Mouse (Mus musculus) forebrain, embryonic 16.5 days (tissue): Measurements from ENCODE around the gene Sirt7. TPM values are rescaled to one million over a fixed set of nuclear protein-coding genes. Genes with fewer than 3 reads are reported as not detected.

ENCODE experiments used
- microRNA-seq: library from miRNA; unstranded; fragments of <30 nt; microRNA quantifications from one replicate; pipeline ENCODE4, GENCODE M21; 2017
- polyA plus RNA-seq: library from polyadenylated mRNA; unstranded; fragments of >200 nt; fragmentation: Nextera tagmentation; extraction: Ambion mirVana; gene quantifications from 2 replicates; pipeline ENCODE4 v1.2.1, GENCODE M21; 2015

The Sirt7 gene
- polyA plus RNA-seq, 1 experiment from 2014 or later, result 50.2 TPM

Small RNAs within 50 kb of the gene (microRNA-seq; reads per million reads assigned to microRNA genes)
- 0.83 reads per million for gene Mir6936

Other genes starting within 250 kb of the Sirt7 start
- gene Faap100, start 246.5 kb downstream of the Sirt7 start, polyA plus RNA-seq, result 72.7 and 95.3 TPM in 2 replicates
- gene Nploc4, start 187.5 kb downstream of the Sirt7 start, polyA plus RNA-seq, result 32.0 and 32.1 TPM in 2 replicates
- not detected in 2 replicates for gene Tspan10, start 182.6 kb downstream of the Sirt7 start, polyA plus RNA-seq
- 0.32 TPM in 1 of 2 replicates, not detected in the other for gene Pde6g, start 171.7 kb downstream of the Sirt7 start, polyA plus RNA-seq
- gene Oxld1, start 167.2 kb downstream of the Sirt7 start, polyA plus RNA-seq, result 9.7 and 9.9 TPM in 2 replicates
- gene Ccdc137, start 167.1 kb downstream of the Sirt7 start, polyA plus RNA-seq, result 26.2 and 31.2 TPM in 2 replicates
- gene Arl16, start 157.6 kb downstream of the Sirt7 start, polyA plus RNA-seq, result 45.5 and 56.4 TPM in 2 replicates
- 107 and 119 TPM in 2 replicates for gene Mrpl12, start 140.6 kb downstream of the Sirt7 start, polyA plus RNA-seq
- gene Slc25a10, start 133.4 kb downstream of the Sirt7 start, polyA plus RNA-seq, result 26.5 and 29.5 TPM in 2 replicates
- 0.43 TPM in 1 of 2 replicates, not detected in the other for gene Gcgr, start 94.5 kb downstream of the Sirt7 start, polyA plus RNA-seq
- gene Mcrip1, start 75.5 kb downstream of the Sirt7 start, polyA plus RNA-seq, result 222 and 241 TPM in 2 replicates
- not detected in 2 replicates for gene Ppp1r27, start 74.1 kb downstream of the Sirt7 start, polyA plus RNA-seq
- gene P4hb, start 52.0 kb downstream of the Sirt7 start, polyA plus RNA-seq, result 238 and 265 TPM in 2 replicates
- 477 and 485 TPM in 2 replicates for gene Arhgdia, start 43.6 kb downstream of the Sirt7 start, polyA plus RNA-seq
- 287 and 320 TPM in 2 replicates for gene Alyref, start 26.9 kb downstream of the Sirt7 start, polyA plus RNA-seq
- gene Anapc11, start 26.8 kb downstream of the Sirt7 start, polyA plus RNA-seq, result 178 and 192 TPM in 2 replicates
- not detected in 2 replicates for gene Npb, start 16.8 kb downstream of the Sirt7 start, polyA plus RNA-seq
- 175 and 234 TPM in 2 replicates for gene Pcyt2, start 7.3 kb downstream of the Sirt7 start, polyA plus RNA-seq
- gene Mafg, start 8.4 kb upstream of the Sirt7 start, polyA plus RNA-seq, result 39.9 and 40.1 TPM in 2 replicates
- 34.9 and 36.5 TPM in 2 replicates for gene Pycr1, start 18.5 kb upstream of the Sirt7 start, polyA plus RNA-seq
- 0.75 TPM in 1 of 2 replicates, not detected in the other for gene Myadml2, start 22.9 kb upstream of the Sirt7 start, polyA plus RNA-seq
- 0.67 and 0.77 TPM in 2 replicates for gene Notum, start 35.9 kb upstream of the Sirt7 start, polyA plus RNA-seq
- 132 and 158 TPM in 2 replicates for gene Aspscr1, start 47.7 kb upstream of the Sirt7 start, polyA plus RNA-seq
- 82.8 and 95.0 TPM in 2 replicates for gene Cenpx, start 88.5 kb upstream of the Sirt7 start, polyA plus RNA-seq
- gene Lrrc45, start 88.7 kb upstream of the Sirt7 start, polyA plus RNA-seq, result 91.0 and 118 TPM in 2 replicates
- gene Rac3, start 96.2 kb upstream of the Sirt7 start, polyA plus RNA-seq, result 251 and 347 TPM in 2 replicates
- 7.6 TPM in 2 replicates for gene Dcxr, start 102.0 kb upstream of the Sirt7 start, polyA plus RNA-seq
- 0.92 and 4.8 TPM in 2 replicates for gene Cbr2, start 106.9 kb upstream of the Sirt7 start, polyA plus RNA-seq
- gene Hmga1b, start 137.6 kb upstream of the Sirt7 start, polyA plus RNA-seq, result 1.7 and 2.2 TPM in 2 replicates
- gene Rfng, start 159.0 kb upstream of the Sirt7 start, polyA plus RNA-seq, result 95.2 and 119 TPM in 2 replicates
- gene Gps1, start 159.0 kb upstream of the Sirt7 start, polyA plus RNA-seq, result 287 and 305 TPM in 2 replicates
- 53.4 and 56.9 TPM in 2 replicates for gene Dus1l, start 171.2 kb upstream of the Sirt7 start, polyA plus RNA-seq
- 92.0 and 97.4 TPM in 2 replicates for gene Fasn, start 199.3 kb upstream of the Sirt7 start, polyA plus RNA-seq